Mouse (Mus musculus) liver (tissue): Measurements from ENCODE around the gene Fbxo42.

Source experiments
- DNase-seq: peaks from one replicate; pipeline ENCODE4 v3.0.0-alpha.2; 2020; ENCODE audit warnings: mixed read lengths

Gene Fbxo42

DNA sequence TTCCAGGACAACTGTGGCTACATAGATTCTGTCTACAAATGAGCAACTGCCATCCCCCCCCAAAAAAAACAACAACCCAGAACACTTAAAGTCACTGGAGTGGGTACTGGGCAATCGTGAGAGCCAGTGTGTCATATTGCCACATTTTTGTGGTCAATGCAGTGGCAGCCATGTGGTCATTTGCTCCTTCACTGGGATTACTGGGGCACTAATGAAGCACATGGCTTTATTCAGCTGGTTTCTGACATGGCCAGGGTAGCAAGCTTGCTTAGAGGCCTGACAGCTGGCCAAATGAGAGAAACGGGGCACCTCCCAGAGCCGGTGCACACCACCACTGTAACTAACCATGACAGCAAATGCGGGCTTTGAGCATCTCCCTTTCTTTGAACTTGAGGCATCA, 30.8 kb downstream of the Fbxo42 start:
- DNase-seq, result no peak

DNA sequence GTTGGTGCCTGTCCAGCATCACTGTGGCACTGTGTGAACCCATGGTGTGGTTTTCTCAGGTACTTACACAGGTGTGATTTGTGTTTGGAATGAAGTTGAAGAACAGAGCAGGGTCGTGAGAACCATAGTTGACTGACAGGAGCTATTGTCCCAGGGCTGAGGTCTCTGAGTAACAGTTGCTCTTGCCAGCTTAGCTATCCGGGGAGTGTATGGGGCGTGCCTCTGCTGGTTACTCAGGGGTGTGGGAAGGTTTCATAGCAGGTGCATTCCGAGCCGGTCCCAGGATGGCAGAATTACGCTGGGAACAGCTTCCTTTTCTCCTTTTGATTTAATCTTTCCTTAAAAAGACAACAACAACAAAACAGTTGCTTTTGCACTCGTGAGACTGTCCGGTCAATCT, 33.1 kb downstream of the Fbxo42 start:
- DNase-seq, result no peak

DNA sequence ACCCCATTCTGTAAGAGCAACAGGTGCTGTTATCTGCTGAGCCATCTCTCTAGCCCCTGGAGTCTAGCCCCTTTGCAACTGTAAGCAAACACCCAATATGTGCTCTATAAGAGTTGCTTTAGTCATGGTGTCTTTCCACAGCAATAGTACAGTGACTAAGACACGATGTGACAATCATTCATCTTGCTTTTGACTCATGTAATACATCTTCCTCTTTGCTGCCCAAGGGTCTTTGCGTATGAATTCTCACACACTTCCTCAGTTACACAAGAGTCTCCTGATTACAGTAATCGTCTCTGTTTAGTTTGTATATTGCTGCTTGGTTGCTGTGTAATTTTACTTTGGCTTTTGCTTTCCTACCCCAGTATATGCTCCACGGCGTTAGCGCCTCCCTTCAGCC, 34.3 kb downstream of the Fbxo42 start:
- DNase-seq, result no peak

DNA sequence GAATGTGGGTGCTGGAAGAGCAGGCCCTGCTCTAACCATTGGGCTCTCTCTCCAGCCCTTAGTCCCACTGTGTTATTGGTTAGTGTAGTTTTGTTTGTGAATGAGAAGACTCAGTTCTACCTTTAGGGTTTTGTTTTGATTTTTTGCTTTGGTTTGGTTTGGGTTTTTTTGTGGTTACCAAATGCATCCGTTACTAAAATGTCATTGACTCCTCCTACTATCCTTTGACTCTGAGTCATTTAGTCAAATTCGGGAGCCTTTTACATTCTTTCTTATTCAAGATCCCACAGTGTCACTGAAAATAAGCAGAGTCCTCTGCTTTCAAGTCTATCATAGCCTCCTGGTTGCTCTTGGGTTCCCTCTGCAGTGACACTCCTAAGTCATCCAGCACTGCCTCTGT, 36.2 kb downstream of the Fbxo42 start:
- DNase-seq, result no peak

DNA sequence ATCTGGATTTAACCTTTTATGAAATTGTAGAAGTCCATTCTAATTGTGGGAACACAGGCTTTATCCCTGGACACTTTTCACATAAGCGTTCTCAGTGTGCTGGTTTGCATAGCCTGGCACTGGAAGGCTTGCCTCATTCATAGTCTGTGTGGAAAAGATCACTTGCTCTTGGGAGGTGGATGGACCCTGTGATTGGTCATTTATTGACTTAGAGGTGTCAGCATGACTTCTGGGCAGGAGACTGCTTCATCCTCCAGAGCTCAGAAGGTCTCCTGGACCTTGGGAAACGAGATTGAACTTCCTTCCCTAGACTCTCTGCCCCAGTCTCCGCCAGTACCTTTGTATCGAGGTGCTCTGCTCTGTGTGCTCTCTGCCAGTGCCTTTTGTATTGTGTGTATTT, 36.7 kb downstream of the Fbxo42 start:
- DNase-seq, result no peak

DNA sequence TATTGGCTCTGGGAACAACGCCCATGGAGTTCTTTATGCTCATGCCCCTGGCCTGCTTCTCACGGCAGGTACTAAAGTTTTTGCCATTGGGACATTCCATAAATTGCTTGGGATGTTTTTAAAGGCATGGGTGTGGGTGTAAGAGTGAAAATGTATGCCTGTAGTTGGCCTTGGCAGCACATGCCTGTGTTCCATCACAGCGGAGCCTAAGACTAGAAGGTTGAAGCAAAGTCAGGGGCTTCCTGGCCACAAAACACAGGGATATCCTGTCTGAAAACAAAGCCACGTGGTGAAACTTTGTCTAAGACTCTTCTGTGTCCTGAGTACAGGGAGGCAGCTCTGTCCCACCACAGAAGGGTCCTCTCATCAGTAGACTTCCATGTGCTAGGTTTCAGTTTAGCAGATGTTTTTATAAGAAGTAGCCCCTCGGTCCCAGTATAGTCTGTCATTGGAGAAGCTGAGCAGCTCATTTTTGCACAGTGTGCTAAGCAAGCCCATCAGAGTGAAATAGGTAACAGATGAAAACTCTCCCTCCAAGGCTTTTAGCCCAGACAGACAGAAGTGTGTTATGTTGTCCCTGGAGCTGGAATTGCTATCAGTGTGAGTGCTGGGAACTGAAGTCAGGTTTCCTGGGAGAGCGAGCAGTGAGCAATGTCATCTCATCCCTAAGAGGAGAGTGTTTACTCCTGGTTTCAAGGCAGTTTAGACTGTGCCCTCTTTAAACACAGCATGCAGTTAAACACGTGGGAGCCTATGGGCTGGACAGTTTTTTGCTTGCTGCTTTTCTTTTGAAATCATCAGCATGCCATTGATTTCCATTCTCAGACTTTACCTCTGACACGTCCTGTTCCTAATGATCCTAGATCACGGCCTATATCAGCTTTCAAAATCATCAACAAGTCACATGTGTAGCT, 39.5 kb downstream of the Fbxo42 start:
- DNase-seq, result no peak

DNA sequence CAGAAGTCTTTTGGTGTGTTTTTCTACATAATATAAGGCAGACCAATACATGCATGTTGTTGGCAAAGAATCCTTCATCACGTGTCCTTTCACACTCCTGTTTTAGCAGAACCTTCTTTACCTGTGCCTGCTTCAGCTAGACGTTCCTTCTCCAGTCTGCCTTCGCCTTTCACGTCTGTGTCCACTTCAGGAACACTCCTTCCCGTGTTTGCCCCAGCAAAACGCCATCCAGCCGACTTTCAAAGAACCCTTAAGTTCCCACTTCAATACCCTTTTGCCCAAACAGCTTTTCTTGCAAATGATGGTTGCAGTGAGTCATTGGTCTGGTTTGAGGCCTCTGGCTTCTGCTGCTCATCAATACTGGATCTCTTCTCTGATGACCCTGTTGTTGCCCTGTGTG, 43.6 kb downstream of the Fbxo42 start:
- DNase-seq, result no peak

DNA sequence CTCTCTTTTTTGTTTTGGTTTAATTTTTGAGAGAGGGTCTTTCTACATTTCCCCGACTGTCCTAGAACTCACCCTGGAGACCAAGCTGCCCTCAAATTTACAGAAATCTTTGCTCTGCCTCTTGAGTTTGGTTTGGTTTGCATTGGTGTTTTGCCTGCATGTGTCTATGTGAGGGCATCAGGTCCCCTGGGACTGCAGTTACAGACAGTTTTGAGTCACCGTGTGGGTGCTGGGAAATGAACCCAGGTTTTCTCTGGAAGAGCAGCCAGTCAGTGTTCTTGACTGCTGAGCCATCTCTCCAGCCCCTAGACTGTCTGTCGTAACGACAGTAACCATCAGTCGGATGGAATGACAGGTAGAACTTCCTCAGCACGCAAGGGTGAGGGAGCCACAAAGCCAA, 46.8 kb downstream of the Fbxo42 start:
- no peak for DNase-seq

DNA sequence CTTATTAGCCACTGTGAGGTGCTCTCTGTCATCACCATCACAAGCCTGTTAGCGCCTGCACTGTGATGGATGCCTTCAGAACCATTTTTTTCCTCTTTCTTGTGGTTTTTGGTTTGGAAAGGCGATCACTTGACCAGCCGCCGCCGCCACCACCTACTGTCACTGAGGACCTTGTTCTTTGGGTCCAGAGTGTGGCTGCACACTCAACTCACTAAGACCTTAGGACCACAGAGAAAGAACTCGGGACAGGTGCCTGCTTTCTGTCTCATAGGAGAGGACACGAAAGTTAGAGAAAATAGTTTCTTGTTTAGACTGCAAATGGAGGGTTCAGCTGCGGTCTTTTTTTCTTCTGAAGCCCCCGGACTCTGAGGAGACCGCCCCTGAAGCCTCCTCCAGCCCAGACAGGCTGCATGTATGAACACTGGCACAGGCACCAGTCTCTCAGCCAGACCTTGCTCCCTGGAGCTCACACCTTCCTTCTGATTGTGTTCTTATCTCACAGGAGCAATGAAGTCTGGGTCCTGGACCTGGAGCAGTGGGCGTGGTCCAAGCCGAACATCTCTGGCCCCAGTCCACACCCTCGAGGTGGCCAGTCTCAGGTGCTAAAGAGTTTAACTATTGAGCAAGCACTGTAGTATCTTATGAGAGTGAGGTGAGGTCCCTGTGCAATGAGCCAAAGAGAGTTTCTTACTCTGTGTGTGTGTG, 49.4 kb downstream of the Fbxo42 start:
- no peak for DNase-seq

DNA sequence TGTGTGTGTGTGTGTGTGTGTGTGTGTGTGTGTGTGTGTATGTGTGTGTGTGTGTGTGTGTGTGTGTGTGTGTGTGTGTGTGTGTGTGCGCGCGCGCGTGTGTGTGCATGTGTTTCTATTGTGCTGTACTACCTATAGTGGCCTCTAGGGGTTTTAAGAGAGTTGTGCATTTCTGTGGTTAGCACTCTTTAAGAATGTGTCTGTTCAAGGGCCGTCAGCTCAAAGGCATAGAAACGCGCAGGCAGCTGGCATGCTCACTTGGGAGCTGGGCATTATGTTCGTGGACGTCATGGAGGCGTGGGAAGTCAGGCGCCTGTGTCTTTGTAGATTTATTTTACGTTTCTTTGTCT, 49.9 kb downstream of the Fbxo42 start:
- no peak for DNase-seq

DNA sequence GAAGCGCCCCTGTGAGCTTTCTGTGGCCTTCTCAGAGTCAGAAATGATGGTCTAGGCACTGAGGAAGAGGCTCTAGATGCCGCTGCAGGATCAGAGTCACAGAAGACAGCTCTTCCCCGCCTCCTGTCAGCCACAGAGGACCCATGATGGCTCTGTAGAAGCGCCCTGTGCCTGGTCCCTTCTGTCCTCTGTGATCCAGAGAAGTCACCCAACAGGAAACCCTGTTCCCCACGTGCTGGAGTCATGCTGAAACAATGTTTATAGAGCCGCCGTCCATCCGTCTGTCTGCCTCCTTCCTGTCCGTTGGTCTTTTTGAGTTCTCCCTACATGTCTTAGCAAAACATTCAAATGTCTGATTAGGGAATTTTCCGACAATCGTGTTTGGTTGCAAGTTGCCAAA, 53.2 kb downstream of the Fbxo42 start:
- DNase-seq, result no peak

DNA sequence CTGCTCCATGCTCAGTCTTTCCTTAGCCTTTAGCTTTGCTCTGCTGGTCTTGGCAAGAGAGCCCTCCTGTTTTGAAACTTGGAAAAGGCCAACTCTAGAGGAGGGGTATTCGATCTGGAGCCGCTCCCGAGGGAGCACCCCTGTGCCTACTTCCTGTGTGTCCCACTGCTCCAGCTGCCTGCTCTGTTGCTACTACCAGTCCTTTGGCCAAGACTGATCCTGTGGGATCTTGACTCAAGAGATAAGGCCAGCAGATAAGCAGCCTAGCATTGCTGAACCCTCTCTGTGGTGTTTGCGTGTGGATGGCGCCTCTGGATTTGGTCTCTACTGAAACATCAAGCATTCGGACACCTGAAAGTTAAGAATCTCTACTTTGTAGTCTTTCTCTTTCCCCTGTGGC, 54.5 kb downstream of the Fbxo42 start:
- DNase-seq, result no peak

DNA sequence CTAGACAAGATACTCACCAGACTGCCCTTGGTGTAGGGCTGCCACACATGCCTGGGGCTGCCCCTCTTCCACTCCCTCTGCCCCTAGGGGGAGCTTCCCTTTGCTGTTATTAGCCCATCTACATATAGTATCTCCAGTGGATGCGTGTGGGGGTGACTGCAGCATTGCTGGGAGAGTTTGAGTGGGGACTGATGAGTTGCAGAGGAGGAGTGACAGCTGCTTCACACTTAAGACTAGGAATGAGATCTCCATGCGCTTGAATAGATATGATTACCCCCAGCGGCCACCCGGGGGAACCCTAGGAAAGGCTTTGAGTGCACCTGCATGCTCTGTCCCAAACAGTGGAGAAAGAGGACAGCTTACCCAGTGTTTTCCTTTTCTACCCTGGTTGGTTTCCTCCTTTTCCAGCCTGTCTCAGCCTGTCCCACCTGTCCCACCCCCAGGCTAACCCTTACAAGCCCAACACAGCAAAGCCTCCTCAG, 56.9 kb downstream of the Fbxo42 start:
- no peak for DNase-seq

DNA sequence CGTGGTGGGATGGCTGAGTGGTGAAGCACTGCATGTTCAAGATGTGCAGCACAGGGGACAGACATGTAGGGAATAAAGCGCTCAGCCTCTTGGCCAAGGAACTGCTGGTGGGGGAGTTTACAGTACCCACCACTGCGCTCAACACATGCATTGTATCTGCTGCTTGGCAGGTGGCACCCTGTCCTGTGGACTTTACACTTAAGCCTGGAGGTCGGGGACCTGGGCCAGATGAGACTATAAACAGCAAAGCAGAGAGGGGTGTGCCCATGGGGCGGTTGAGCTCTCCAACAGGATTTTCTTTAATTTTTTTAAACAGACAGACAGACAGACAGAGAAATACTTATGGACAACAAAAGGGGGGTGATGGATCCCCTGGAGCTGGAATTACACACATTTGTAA, 59.4 kb downstream of the Fbxo42 start:
- DNase-seq, result no peak

DNA sequence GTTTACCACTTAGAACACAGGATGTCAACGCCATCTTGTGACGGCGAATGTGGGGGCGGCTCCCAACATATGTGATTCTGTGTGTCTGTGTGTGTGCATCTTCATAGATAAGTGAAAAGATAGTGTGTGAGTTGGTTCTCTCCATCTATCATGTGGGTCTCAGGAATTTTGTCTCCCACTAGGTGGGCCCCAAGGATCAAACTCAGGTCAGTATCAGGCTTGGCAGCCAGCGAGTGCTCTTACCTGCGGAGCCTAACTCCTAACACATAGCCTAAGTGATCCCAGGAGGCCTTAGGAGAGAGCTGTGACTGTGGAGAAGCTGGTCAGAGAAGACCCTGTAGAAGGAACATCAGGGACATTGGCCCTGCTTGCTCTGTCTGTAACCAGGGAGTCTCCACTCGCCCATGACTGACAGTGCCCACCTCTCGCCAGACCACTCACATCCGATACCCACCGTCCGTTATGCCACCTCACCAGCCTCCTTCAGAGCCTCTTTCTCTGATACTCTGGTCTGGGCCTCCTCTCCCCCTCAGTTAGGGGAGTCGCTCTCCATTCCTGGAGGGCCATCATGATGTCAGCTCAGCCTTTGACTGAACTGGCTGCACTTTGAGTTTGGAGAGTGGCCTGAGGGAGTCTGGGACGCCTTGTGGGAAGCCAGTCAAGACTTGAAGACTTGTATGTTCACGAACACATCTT, 63.0 kb downstream of the Fbxo42 start:
- no peak for DNase-seq

DNA sequence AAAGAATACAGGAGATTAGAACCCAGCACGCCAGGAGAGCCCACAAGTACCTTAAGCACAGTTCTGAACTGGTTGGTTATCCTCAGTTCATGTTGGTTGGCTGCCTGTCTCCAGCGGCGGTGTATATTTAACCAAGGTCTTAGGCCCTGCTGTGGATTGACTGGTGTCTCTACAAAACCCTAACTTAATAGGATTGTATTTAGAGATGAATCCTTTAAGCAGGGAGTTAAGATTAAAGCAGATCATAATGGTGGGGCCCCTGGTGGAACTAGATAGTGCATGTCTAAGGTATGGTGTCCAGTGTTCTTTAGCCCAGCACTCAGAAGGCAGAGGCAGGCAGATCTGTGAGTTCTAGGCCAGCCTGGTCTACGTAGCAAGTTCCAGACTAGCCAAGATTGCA, 63.9 kb downstream of the Fbxo42 start:
- DNase-seq, result no peak

DNA sequence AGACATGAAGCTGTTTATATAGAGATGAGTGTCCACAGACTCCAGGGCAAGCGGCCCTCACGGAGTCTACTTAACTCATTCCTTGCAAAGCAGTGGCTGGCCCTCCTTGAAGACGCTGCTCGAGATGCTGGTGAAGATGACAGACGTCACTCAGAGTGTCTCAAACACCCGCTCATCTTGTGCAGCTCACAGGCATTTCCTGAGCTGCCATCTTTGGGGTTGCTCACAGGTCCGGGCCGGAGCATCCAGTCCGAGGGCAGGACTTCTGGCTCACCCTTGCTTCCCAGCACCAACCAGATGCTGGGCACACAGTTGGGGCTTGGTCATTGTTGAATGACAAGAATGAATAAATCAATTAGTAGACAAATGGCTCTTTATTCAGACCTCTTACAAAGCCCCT, 65.2 kb downstream of the Fbxo42 start:
- DNase-seq, result no peak

DNA sequence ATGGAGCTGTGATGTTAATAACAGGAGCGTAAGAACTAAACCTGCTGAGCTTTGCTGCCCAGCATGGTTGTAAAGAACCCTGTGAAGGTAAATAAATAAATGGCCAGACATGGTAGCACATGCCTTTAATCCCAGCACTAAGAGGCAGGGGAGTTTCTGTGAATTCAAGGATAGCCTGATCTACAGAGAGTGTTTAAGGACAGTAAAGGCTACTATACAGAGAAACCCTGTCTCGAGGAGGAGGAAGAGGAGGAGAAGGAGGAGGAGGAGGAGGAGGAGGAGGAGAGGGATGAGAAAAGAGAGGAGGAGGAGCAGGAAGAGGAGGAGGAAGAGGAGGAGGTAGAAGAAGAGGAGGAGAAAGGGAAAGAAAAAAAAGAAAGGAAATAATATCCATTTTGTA, 65.6 kb downstream of the Fbxo42 start:
- no peak for DNase-seq

DNA sequence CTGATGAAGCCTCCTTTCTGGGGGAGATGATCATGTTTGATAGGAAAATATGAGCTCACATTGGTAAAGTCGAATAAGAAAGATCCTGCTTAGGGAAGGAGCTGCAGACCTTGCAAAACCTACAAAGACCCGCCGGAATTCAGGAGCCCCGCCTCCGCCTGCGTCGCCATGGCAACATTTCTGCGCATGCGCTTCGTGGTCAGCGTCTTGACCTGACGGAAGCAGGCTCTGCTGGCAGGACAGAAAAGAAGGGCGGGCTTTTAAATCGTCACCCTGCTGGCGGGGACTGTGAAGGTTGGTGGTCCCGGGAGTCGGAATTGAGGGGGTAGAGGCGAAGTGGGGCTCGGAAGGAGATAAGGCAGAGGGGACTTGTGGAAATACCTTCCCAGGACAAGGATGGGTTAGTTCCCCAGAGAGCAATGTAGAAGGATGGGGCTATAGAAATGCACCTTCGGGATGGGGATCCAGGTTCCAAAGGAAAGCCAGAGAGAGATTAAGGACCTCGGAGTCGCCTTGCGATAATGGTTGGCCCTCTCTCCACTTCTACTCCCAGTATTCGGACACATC, 66.1 kb downstream of the Fbxo42 start, which contains the start of gene Rsg1:
Rsg1 (plus strand) TSS at position 187 of the 567 bp plus-strand sequence.
- DNase-seq, result peak; percentile 96

DNA sequence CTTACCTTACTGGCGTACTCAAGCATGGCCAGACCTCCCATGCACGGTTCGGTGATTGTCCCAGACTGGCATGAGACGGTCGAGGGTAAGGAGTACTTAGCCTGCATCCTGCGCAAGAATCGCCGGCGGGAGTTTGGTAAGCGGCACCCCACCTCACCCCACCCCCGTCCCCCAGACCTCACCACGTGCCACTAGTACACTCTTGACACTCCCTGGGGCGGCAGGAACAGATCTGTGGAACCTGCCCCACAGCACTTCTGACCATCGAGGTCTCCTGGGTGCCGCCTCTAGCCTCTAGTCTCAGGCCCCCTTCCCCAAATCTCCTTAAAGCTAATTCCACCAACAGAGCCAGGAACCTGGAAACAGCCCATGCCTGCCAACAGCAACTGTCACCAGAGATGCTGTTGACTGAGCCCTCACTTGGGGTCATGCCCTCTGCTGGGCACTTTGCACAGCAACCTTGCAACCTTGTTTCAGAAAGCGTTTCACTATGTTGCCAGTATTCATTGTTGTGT, 66.7 kb downstream of the Fbxo42 start:
- DNase-seq, result peak; percentile 63

DNA sequence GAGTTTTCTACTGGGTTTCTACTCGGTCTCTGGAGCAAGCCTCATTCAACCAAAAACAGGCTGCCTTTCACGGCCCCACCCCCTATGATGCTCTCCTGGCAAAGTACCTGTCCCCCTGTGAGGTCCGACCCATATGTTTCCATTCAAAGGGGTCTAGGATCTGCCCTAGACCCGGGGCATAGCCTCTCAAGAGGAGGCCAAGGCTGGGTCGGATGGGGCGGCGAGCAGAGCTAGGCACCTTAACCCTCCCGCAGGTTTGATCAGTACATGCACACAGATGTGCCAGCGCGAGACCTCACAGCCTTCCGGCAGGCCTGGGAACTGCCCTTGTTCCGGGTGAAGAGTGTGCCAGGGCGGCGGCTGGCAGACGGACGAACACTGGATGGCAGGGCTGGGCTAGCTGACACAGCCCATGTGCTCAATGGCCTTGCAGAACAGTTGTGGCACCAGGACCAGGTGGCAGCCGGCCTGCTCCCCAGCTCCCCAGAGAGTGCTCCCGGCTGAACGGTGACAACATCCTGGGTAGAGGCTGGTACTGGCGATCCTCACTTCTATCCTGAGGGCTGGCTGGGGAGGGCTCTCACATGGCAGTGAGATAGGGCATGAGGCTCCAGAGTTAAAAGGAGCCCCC, 72.0 kb downstream of the Fbxo42 start:
- DNase-seq, result peak; percentile 3

DNA sequence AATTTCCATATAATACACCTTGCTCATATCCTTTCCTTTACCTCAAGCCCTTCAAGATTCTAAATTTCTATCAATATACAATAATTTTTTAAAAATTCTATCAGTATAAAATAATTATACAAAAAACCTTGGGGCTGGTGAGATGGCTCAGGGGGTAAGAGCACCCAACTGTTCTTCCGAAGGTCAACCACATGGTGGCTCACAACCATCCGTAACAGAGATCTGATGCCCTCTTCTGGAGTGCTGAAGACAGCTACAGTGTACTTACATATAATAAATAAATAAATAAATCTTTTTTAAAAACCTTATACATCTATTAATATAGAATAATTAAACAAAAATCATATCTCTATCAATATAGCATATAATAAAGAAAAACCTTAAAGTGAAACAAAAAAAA, 74.1 kb downstream of the Fbxo42 start:
- peak; percentile 3 for DNase-seq

DNA sequence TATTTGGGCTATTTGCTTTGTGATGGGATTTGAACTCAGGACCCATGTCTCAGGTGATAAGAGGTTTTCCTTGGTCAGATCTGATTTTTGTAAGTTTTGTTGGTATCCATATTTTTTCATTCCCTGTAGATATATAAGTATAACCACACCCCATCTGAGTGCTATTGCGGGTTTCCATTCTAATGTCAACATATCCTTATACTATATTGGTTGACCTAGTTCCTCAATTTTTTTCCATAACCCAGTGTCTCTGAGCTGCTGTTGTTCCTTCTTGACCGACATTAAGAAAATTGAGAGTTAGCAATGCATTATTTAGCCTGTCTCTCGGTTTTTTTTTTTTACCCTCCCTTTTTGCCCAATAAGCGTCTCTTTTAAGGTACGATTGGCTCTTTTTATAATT, 75.0 kb downstream of the Fbxo42 start:
- no peak for DNase-seq
